ENCODE assay signal across 8 mouse cellular contexts in the genomic region with DNA sequence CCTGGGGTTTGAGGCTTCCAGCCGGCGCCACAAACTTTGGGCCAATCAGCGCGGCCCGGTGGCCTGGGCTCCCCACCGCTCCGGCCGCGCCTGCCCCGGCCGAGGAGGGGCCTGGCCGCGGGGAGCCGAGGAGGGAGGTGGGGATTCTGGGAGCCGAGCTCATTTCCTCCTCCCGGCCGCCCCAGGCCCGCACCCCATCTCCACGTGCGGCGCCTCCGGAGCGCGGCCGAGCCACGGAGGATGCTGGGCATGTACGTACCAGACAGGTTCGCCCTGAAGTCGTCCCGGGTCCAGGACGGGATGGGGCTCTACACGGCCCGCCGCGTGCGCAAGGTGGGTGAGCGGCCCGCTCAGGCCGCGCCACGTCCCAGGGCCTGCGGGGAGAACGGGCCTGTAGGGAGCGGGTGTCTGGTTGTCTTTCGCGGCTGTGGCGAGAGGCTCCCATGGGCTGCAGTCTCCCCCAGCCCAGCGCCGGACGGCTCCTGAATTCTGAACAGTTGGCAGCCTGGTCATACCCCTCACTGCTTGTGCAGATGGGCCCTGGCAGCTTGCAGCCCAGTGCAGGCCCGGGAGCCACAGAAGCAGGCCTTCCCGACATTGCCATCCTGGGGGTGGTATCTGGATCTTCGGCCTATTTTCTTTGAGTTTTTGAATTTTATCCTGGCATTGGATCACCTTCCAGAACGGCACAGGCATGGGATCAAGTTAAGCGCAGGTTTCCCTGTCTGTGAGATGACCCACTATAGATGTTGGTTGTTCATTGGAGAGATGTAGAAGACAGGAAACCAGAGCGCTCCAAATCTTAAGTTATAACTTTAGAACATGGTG. TPM values are rescaled to one million over a fixed set of nuclear protein-coding genes. Genes with fewer than 3 reads are reported as not detected.
DNase-seq lines count a peak whose midpoint lies in the region; ATAC-seq and TF ChIP-seq lines count a peak whose summit lies in the region.

A gene (plus strand): TSS at position 128 of the 828 bp plus-strand sequence.

- H3K27me3 ChIP-seq in forebrain, postnatal 0 days (ENCODE audit: insufficient read depth, low read length), result no peaks in the 10 kb centered on the region

- H3K36me3 ChIP-seq in forebrain, postnatal 0 days (ENCODE audit: insufficient read depth), result no peaks in the 10 kb centered on the region

- H3K9me3 ChIP-seq in forebrain, postnatal 0 days (ENCODE audit: low read length), result no peaks in the 10 kb centered on the region

- ATAC-seq in forebrain, postnatal 0 days, result peak; percentile 89

- 0 out of 2 replicates have a peak, but pooled peaks cover 5% of the 10 kb centered on the region for H3K4me1 ChIP-seq in forebrain, postnatal 0 days (ENCODE audit: insufficient read depth)
- no peaks in the 10 kb centered on the region; the same call in none of the 2 replicates for H3K4me1 ChIP-seq in lung, adult 2 months (ENCODE audit: control insufficient read depth, insufficient read depth, low read length)

- H3K27ac ChIP-seq in forebrain, postnatal 0 days (ENCODE audit: low read depth, low read length), result peak within 1 kb of the TSS; percentile 59; the same call in 1 of the 2 replicates
- H3K27ac ChIP-seq in layer of hippocampus, adult 2 months, result peak within 1 kb of the TSS; percentile 80

- intact Hi-C loops in heart, postnatal 36 days (cut with DNase I), result no loop called here

- TF ChIP-seq CTCF in forebrain, postnatal 0 days (IDR thresholded peaks at IDR 0.05; ENCODE audit: low read depth), result no peak
- no peak for TF ChIP-seq CTCF in layer of hippocampus, adult 2 months (conservative IDR thresholded peaks at IDR 0.05)
- no peak for TF ChIP-seq CTCF in lung, adult 2 months (IDR thresholded peaks at IDR 0.05; ENCODE audit: insufficient read depth, low read length)

- 5% methylated on average over 53 of the region's 56 CpGs for WGBS in forebrain, postnatal 0 days
- 6% methylated on average over 56 of the region's 56 CpGs for WGBS in lung, adult 2 months

- peak within 1 kb of the TSS; percentile 85 for H3K4me2 ChIP-seq in forebrain, postnatal 0 days (ENCODE audit: low read depth)

- TF ChIP-seq POLR2A in lung, adult 2 months (IDR thresholded peaks at IDR 0.05; ENCODE audit: borderline replicate concordance, extremely low read depth, low read depth, low read length), result no peak

- peak within 1 kb of the TSS; percentile 49 for H3K4me3 ChIP-seq in forebrain, postnatal 0 days (ENCODE audit: low read depth, low read length)
- H3K4me3 ChIP-seq in layer of hippocampus, adult 2 months, result peak within 1 kb of the TSS; percentile 61
- peak within 1 kb of the TSS; percentile 76 for H3K4me3 ChIP-seq in lung, adult 2 months (replicated peaks; ENCODE audit: extremely low read depth, low read depth, low read length)

- DNase-seq in NIH3T3 (ENCODE audit: low read depth), result peak; percentile 90
- DNase-seq in cerebellum, adult 18-20 months, result peak; percentile 63 to 67
- DNase-seq in forebrain, postnatal 0 days, result peak; percentile 52
- DNase-seq in heart, postnatal 36 days, result peak; percentile 66 to 78
- peak; percentile 10 to 34 for DNase-seq in layer of hippocampus, adult 2 months (ENCODE audit: low spot score in 2 of 2)
- peak; percentile 41 for DNase-seq in lung, adult 2 months
- DNase-seq in ovary, adult 18-20 months (ENCODE audit: low spot score), result peak; percentile 65
- DNase-seq in urinary bladder, postnatal 25 days (ENCODE audit: low spot score), result peak; percentile 21

- H3K9ac ChIP-seq in forebrain, postnatal 0 days, result peak within 1 kb of the TSS; percentile 70

RNA-seq across cellular contexts. Expression of the gene that starts here (rescaled TPM):
- 6.5 and 8.7 TPM in 2 replicates for total RNA-seq in forebrain, postnatal 0 days (2014; rRNA removed)
- 2.6 and 3.6 TPM in 2 replicates for polyA plus RNA-seq in forebrain, postnatal 0 days (2015; fragmentation: Nextera tagmentation; extraction: Ambion mirVana)
- total RNA-seq in heart, postnatal 36 days (2021), result 1 to 10 TPM; 7.8 to 8.9 TPM
- 10 to 100 TPM; 40.0 to 40.8 TPM for total RNA-seq in layer of hippocampus, adult 2 months (2021)
- 1.2 and 2.2 TPM in 2 replicates for polyA plus RNA-seq in lung, adult 2 months (2012; rRNA removed)

Comparison
In these comparisons a context has a peak if more than half of its experiments do, and no peak if none do; other contexts are left out.
1. Peak in every context shown above with its lines: DNase-seq, ATAC-seq, H3K4me3 ChIP-seq and H3K27ac ChIP-seq.
2. DNase-seq: peak in every context shown above with its lines; median percentile 90 in NIH3T3; 72 in heart, postnatal 36 days; 65 in cerebellum, adult 18-20 months; 65 in ovary, adult 18-20 months; 52 in forebrain, postnatal 0 days; 41 in lung, adult 2 months; 22 in layer of hippocampus, adult 2 months; 21 in urinary bladder, postnatal 25 days.